10 mouse cellular contexts compared by ENCODE assay signal in the genomic region with DNA sequence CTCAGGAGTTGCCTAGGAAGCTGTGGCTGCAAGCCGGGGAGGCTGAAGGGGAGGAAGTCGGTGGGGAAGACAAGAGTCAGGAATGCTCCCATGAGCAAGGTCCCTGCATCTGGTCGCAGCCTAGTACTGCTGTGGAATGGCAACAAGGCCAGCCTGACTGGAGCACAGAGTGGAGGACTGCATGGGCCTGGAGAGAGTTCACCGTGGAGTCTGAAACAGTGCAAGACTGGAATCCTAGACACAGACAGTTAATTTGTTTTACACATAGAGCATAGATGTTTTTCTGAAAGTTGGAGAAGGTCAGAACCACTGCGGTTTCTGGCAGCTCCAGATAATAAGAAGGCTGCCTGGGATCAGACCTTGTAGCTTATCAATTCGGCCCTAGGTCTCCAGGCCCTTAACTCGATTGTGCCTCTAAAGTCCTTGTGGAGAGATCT. TPM values are rescaled to one million over a fixed set of nuclear protein-coding genes. Genes with fewer than 3 reads are reported as not detected.
A peak's percentile ranks its signal among the peaks of the same experiment; 100 is the strongest.
DNase-seq lines count a peak whose midpoint lies in the region; ATAC-seq and TF ChIP-seq lines count a peak whose summit lies in the region.
"Had no signal": no experiment of that assay in that cellular context is flagged by ENCODE, and none has a peak within 500 bp of the region (broad histone marks: within the 10 kb centered on the region; RNA-seq: fewer than 3 reads in every experiment).

No protein-coding gene starts in this region.

- no peak for TF ChIP-seq CTCF in G1E (IDR thresholded peaks at IDR 0.05; ENCODE audit: low read depth, low read length)
- no peak for TF ChIP-seq CTCF in spleen, adult 2 months (IDR thresholded peaks at IDR 0.05; ENCODE audit: extremely low read depth, insufficient read depth, insufficient read length, insufficient replicate concordance)

- no peaks in the 10 kb centered on the region for H3K27me3 ChIP-seq in heart, embryonic 12.5 days (replicated peaks)
- no peaks in the 10 kb centered on the region for H3K27me3 ChIP-seq in G1E (ENCODE audit: insufficient read depth, low read length)
- H3K27me3 ChIP-seq in embryonic facial prominence, embryonic 10.5 days (replicated peaks; ENCODE audit: low read depth, poor library complexity, severe bottlenecking) = peaks cover 64% of the 10 kb centered on the region
- H3K27me3 ChIP-seq in spleen, adult 2 months (ENCODE audit: control insufficient read depth, insufficient read depth, low read length) = peaks cover 8% of the 10 kb centered on the region
- H3K27me3 ChIP-seq in hindbrain, embryonic 16.5 days (replicated peaks; ENCODE audit: control insufficient read depth, insufficient read depth, low read length) = peaks cover 15% of the 10 kb centered on the region
- H3K27me3 ChIP-seq: Patski had no signal

- H3K36me3 ChIP-seq in heart, embryonic 12.5 days = no peaks in the 10 kb centered on the region
- no peaks in the 10 kb centered on the region for H3K36me3 ChIP-seq in G1E (replicated peaks)
- no peaks in the 10 kb centered on the region for H3K36me3 ChIP-seq in embryonic facial prominence, embryonic 10.5 days (replicated peaks)
- H3K36me3 ChIP-seq in spleen, adult 2 months (ENCODE audit: control insufficient read depth, insufficient read depth, low read length) = no peaks in the 10 kb centered on the region
- H3K36me3 ChIP-seq in hindbrain, embryonic 16.5 days (ENCODE audit: control insufficient read depth, insufficient read depth, low read length) = no peaks in the 10 kb centered on the region

- H3K4me3 ChIP-seq in heart, embryonic 12.5 days = no peak overlapping the region
- H3K4me3 ChIP-seq in G1E (ENCODE audit: low read depth, low read length) = peak overlapping the region; percentile 51; the same call in 1 of the 2 replicates
- H3K4me3 ChIP-seq in embryonic facial prominence, embryonic 10.5 days = no peak overlapping the region
- no peak overlapping the region for H3K4me3 ChIP-seq in spleen, adult 2 months (ENCODE audit: extremely low read depth, insufficient read depth, insufficient read length)
- no peak overlapping the region for H3K4me3 ChIP-seq in hindbrain, embryonic 16.5 days (ENCODE audit: low read length)

- no peak for TF ChIP-seq POLR2A in spleen, adult 2 months (IDR thresholded peaks at IDR 0.05; ENCODE audit: low read depth, low read length)

- H3K9me3 ChIP-seq in heart, embryonic 12.5 days (replicated peaks) = peaks cover 10% of the 10 kb centered on the region
- H3K9me3 ChIP-seq in G1E (replicated peaks) = no peaks in the 10 kb centered on the region
- H3K9me3 ChIP-seq in embryonic facial prominence, embryonic 10.5 days = no peaks in the 10 kb centered on the region
- no peaks in the 10 kb centered on the region for H3K9me3 ChIP-seq in hindbrain, embryonic 16.5 days (ENCODE audit: control insufficient read depth, low read length)

- peak; percentile 54 for ATAC-seq in heart, embryonic 12.5 days (ENCODE audit: insufficient number of reproducible peaks, low FRiP score)
- peak; percentile 88 for ATAC-seq in G1E (ENCODE audit: extremely low read depth, insufficient number of reproducible peaks, low FRiP score, poor library complexity, severe bottlenecking)
- ATAC-seq in hindbrain, embryonic 16.5 days = no peak
- ATAC-seq: Patski had no signal

- H3K9ac ChIP-seq in heart, embryonic 12.5 days = no peak overlapping the region
- H3K9ac ChIP-seq in hindbrain, embryonic 16.5 days (ENCODE audit: low read depth, low read length) = no peak overlapping the region

- peaks cover 15% of the 10 kb centered on the region for H3K4me1 ChIP-seq in heart, embryonic 12.5 days (replicated peaks)
- H3K4me1 ChIP-seq in G1E (ENCODE audit: insufficient read depth, low read depth, low read length) = peaks cover 47% of the 10 kb centered on the region
- H3K4me1 ChIP-seq in embryonic facial prominence, embryonic 10.5 days = peaks cover 16% of the 10 kb centered on the region
- H3K4me1 ChIP-seq in spleen, adult 2 months (ENCODE audit: control insufficient read depth, insufficient read depth, insufficient read length) = peaks cover 5% of the 10 kb centered on the region; the same call in 1 of the 2 replicates
- H3K4me1 ChIP-seq in hindbrain, embryonic 16.5 days (ENCODE audit: control insufficient read depth, insufficient read depth, low read depth, low read length) = peaks cover 10% of the 10 kb centered on the region

- 25% methylated on average over 7 of the region's 7 CpGs for WGBS in heart, embryonic 12.5 days
- WGBS in embryonic facial prominence, embryonic 10.5 days = 42% methylated on average over 7 of the region's 7 CpGs
- 66% methylated on average over 7 of the region's 7 CpGs for WGBS in spleen, adult 2 months
- WGBS in hindbrain, embryonic 16.5 days = 59% methylated on average over 7 of the region's 7 CpGs

- no peak overlapping the region for H3K4me2 ChIP-seq in heart, embryonic 12.5 days
- no peak overlapping the region for H3K4me2 ChIP-seq in hindbrain, embryonic 16.5 days (ENCODE audit: low read length)

- no peak for DNase-seq in heart, adult 18-20 months
- DNase-seq in G1E (ENCODE audit: low spot score) = peak; percentile 27
- peak; percentile 13 for DNase-seq in embryonic facial prominence, embryonic 10.5 days (ENCODE audit: low spot score)
- no peak for DNase-seq in spleen, adult 2 months (ENCODE audit: low read depth in 1 of 2, low spot score in 2 of 2)
- no peak for DNase-seq in urinary bladder, postnatal 25 days (ENCODE audit: low spot score)
- DNase-seq in right cerebral cortex, adult 2 months (ENCODE audit: low spot score in 2 of 2) = no peak
- DNase-seq: gastrocnemius, postnatal 10 days had no signal

- no peak overlapping the region for H3K27ac ChIP-seq in heart, embryonic 12.5 days (ENCODE audit: poor library complexity, severe bottlenecking)
- peak overlapping the region; percentile 19; the same call in 1 of the 2 replicates for H3K27ac ChIP-seq in embryonic facial prominence, embryonic 10.5 days (replicated peaks)
- peak overlapping the region; percentile 51; the same call in 1 of the 2 replicates for H3K27ac ChIP-seq in spleen, adult 2 months (ENCODE audit: insufficient read depth, low read length)
- H3K27ac ChIP-seq in hindbrain, embryonic 16.5 days (ENCODE audit: low read depth, low read length) = no peak overlapping the region

RNA-seq across cellular contexts. Expression of gene Wapl, which starts 13.4 kb away (rescaled TPM):
- polyA plus RNA-seq in heart, embryonic 12.5 days (2016; fragmentation: Nextera tagmentation; extraction: Ambion mirVana) = 24.0 and 25.1 TPM in 2 replicates
- total RNA-seq in heart, adult 18-20 months (2021) = 10 to 100 TPM; 35.3 to 37.7 TPM
- total RNA-seq in G1E (2014; fragmentation: Nextera tagmentation) (283 and 301 TPM in 2 replicates), G1E (2017) (210 and 238 TPM in 2 replicates)
- 29.9 and 32.6 TPM in 2 replicates for polyA plus RNA-seq in G1E (2012)
- polyA plus RNA-seq in embryonic facial prominence, embryonic 10.5 days (2016; fragmentation: Nextera tagmentation; extraction: Ambion mirVana) = 26.9 and 27.2 TPM in 2 replicates
- polyA plus RNA-seq in spleen, adult 2 months (2012; rRNA removed) = 4.5 and 7.1 TPM in 2 replicates
- 10.4 and 11.2 TPM in 2 replicates for polyA plus RNA-seq in hindbrain, embryonic 16.5 days (2015; fragmentation: Nextera tagmentation; extraction: Ambion mirVana)

Comparison
In these comparisons a context has a peak if more than half of its experiments do, and no peak if none do; other contexts are left out.
1. H3K27ac ChIP-seq: peak in embryonic facial prominence, embryonic 10.5 days (single experiment) and spleen, adult 2 months (single experiment); none in heart, embryonic 12.5 days (single experiment) and hindbrain, embryonic 16.5 days (single experiment).
2. DNase-seq: peak in G1E (single experiment) and embryonic facial prominence, embryonic 10.5 days (single experiment); none in heart, adult 18-20 months (0 of 2), spleen, adult 2 months (0 of 2), urinary bladder, postnatal 25 days (single experiment) and right cerebral cortex, adult 2 months (0 of 2).